13 mouse cellular contexts compared by ENCODE assay signal in genomic region chr17:80252757-80253525, GRCm38 (mm10). TPM values are rescaled to one million over a fixed set of nuclear protein-coding genes. Genes with fewer than 3 reads are reported as not detected.
DNase-seq lines count a peak whose midpoint lies in the region; ATAC-seq and TF ChIP-seq lines count a peak whose summit lies in the region.
"Had no signal": no experiment of that assay in that cellular context is flagged by ENCODE, and none has a peak within 500 bp of the region (broad histone marks: within the 10 kb centered on the region; RNA-seq: fewer than 3 reads in every experiment).

No protein-coding gene starts in this region.

- H3K4me1 ChIP-seq in kidney, embryonic 15.5 days, result peaks cover 8% of the 10 kb centered on the region
- H3K4me1 ChIP-seq in heart, embryonic 16.5 days (ENCODE audit: control insufficient read depth, insufficient read depth, low read length), result peaks cover 5% of the 10 kb centered on the region
- no peaks in the 10 kb centered on the region for H3K4me1 ChIP-seq in hindbrain, postnatal 0 days (ENCODE audit: insufficient read depth, low read length)
- H3K4me1 ChIP-seq: limb, embryonic 13.5 days had no signal

- no peak for TF ChIP-seq CTCF in hindbrain, postnatal 0 days (IDR thresholded peaks at IDR 0.05; ENCODE audit: low read depth)

- ATAC-seq in kidney, embryonic 15.5 days (replicated peaks; ENCODE audit: low FRiP score), result peak; percentile 46; the same call in 1 of the 2 replicates
- ATAC-seq in heart, embryonic 16.5 days (replicated peaks; ENCODE audit: extremely low read depth, insufficient read depth, low FRiP score), result peak; percentile 50; the same call in 1 of the 2 replicates
- peak; percentile 73 for ATAC-seq in megakaryocyte, adult 5-6 weeks (ENCODE audit: poor library complexity, severe bottlenecking)
- no peak for ATAC-seq in hindbrain, postnatal 0 days
- ATAC-seq in inflammation-experienced regulatory T-cells, adult 6 months, result no peak

- no peaks in the 10 kb centered on the region for H3K27me3 ChIP-seq in kidney, embryonic 15.5 days
- no peaks in the 10 kb centered on the region for H3K27me3 ChIP-seq in heart, embryonic 16.5 days (ENCODE audit: control insufficient read depth, insufficient read depth, low read length)
- no peaks in the 10 kb centered on the region for H3K27me3 ChIP-seq in hindbrain, postnatal 0 days (ENCODE audit: insufficient read depth, low read length)
- H3K27me3 ChIP-seq: limb, embryonic 13.5 days had no signal

- H3K36me3 ChIP-seq in kidney, embryonic 15.5 days, result peaks cover 97% of the 10 kb centered on the region
- H3K36me3 ChIP-seq in heart, embryonic 16.5 days (ENCODE audit: control insufficient read depth, insufficient read depth), result peaks cover 51% of the 10 kb centered on the region
- H3K36me3 ChIP-seq in hindbrain, postnatal 0 days (ENCODE audit: insufficient read depth, low read length), result peaks cover 73% of the 10 kb centered on the region

- WGBS in kidney, embryonic 15.5 days, result 48% methylated on average over 13 of the region's 13 CpGs
- 57% methylated on average over 13 of the region's 13 CpGs for WGBS in heart, embryonic 16.5 days
- WGBS in hindbrain, postnatal 0 days, result 79% methylated on average over 13 of the region's 13 CpGs

- peak overlapping the region; percentile 61; the same call in 1 of the 2 replicates for H3K27ac ChIP-seq in kidney, embryonic 15.5 days
- peak overlapping the region; percentile 78 for H3K27ac ChIP-seq in heart, embryonic 16.5 days (ENCODE audit: low read length)
- H3K27ac ChIP-seq in hindbrain, postnatal 0 days, result no peak overlapping the region
- H3K27ac ChIP-seq: forebrain, embryonic 10.5 days; limb, embryonic 13.5 days had no signal

- no peak overlapping the region for H3K9ac ChIP-seq in kidney, embryonic 15.5 days
- H3K9ac ChIP-seq in heart, embryonic 16.5 days (ENCODE audit: low read length), result no peak overlapping the region
- no peak overlapping the region for H3K9ac ChIP-seq in hindbrain, postnatal 0 days (replicated peaks; ENCODE audit: low read length)
- H3K9ac ChIP-seq: limb, embryonic 13.5 days had no signal

- no peak for DNase-seq in kidney, adult 11 months
- DNase-seq in adrenal gland, postnatal 25 days, result peak; percentile 24
- DNase-seq in hindbrain, postnatal 0 days (ENCODE audit: low spot score), result no peak
- no peak for DNase-seq in gastrocnemius, postnatal 10 days
- DNase-seq: right cerebral cortex, postnatal 4 days had no signal

- no peak overlapping the region for H3K4me2 ChIP-seq in kidney, embryonic 15.5 days
- no peak overlapping the region for H3K4me2 ChIP-seq in heart, embryonic 16.5 days (ENCODE audit: low read depth, low read length)
- no peak overlapping the region for H3K4me2 ChIP-seq in hindbrain, postnatal 0 days (ENCODE audit: low read depth, low read length)
- H3K4me2 ChIP-seq: limb, embryonic 13.5 days had no signal

- H3K4me3 ChIP-seq in kidney, embryonic 15.5 days (replicated peaks), result no peak overlapping the region
- no peak overlapping the region for H3K4me3 ChIP-seq in heart, embryonic 16.5 days (ENCODE audit: low read length)
- H3K4me3 ChIP-seq in hindbrain, postnatal 0 days (ENCODE audit: low read length), result no peak overlapping the region
- H3K4me3 ChIP-seq: forebrain, embryonic 10.5 days; limb, embryonic 13.5 days had no signal

- H3K9me3 ChIP-seq in kidney, embryonic 15.5 days (replicated peaks), result no peaks in the 10 kb centered on the region
- H3K9me3 ChIP-seq in heart, embryonic 16.5 days (replicated peaks; ENCODE audit: control insufficient read depth, low read length), result peaks cover 3% of the 10 kb centered on the region; the same call in 1 of the 2 replicates
- H3K9me3 ChIP-seq in hindbrain, postnatal 0 days (ENCODE audit: low read length), result no peaks in the 10 kb centered on the region
- H3K9me3 ChIP-seq: forebrain, embryonic 10.5 days; limb, embryonic 13.5 days had no signal

RNA-seq across cellular contexts. Expression of gene Gemin6, which starts 28.7 kb away (rescaled TPM):
- polyA plus RNA-seq in kidney, embryonic 15.5 days (2015; fragmentation: Nextera tagmentation; extraction: Ambion mirVana), result 41.0 and 45.1 TPM in 2 replicates
- 10.4 and 11.1 TPM in 2 replicates for total RNA-seq in adrenal gland, postnatal 25 days (2021)
- polyA plus RNA-seq in heart, embryonic 16.5 days (2015; fragmentation: Nextera tagmentation; extraction: Ambion mirVana), result 26.3 and 26.8 TPM in 2 replicates
- 13.7 and 21.6 TPM in 2 replicates for total RNA-seq in megakaryocyte, adult 5-6 weeks (2015)
- total RNA-seq in megakaryocyte, adult 5-6 weeks (2017), result 13.4 and 16.2 TPM in 2 replicates
- 2.1 and 3.3 TPM in 2 replicates for total RNA-seq in hindbrain, postnatal 0 days (2014; rRNA removed)
- 17.9 and 19.1 TPM in 2 replicates for polyA plus RNA-seq in hindbrain, postnatal 0 days (2015; fragmentation: Nextera tagmentation; extraction: Ambion mirVana)
- 1 to 10 TPM; 5.6 to 6.1 TPM for total RNA-seq in gastrocnemius, postnatal 10 days (2021)
- polyA plus RNA-seq in inflammation-experienced regulatory T-cells, adult 6 months (2017; shearing (Covaris generic)), result 10 to 100 TPM; 12.7 to 17.5 (median 12.8) TPM

RNA-seq across cellular contexts. Expression of gene Morn2, which starts 37.1 kb away (rescaled TPM):
- 34.6 and 35.7 TPM in 2 replicates for polyA plus RNA-seq in kidney, embryonic 15.5 days (2015; fragmentation: Nextera tagmentation; extraction: Ambion mirVana)
- total RNA-seq in adrenal gland, postnatal 25 days (2021), result 10.7 and 12.7 TPM in 2 replicates
- 25.7 and 27.5 TPM in 2 replicates for polyA plus RNA-seq in heart, embryonic 16.5 days (2015; fragmentation: Nextera tagmentation; extraction: Ambion mirVana)
- total RNA-seq in megakaryocyte, adult 5-6 weeks (2015), result 1.6 and 7.1 TPM in 2 replicates
- total RNA-seq in megakaryocyte, adult 5-6 weeks (2017), result 0.77 and 1.4 TPM in 2 replicates
- total RNA-seq in hindbrain, postnatal 0 days (2014; rRNA removed), result 13.4 and 17.1 TPM in 2 replicates
- 54.5 and 56.3 TPM in 2 replicates for polyA plus RNA-seq in hindbrain, postnatal 0 days (2015; fragmentation: Nextera tagmentation; extraction: Ambion mirVana)
- 1 to 10 TPM; 2.9 to 5.0 TPM for total RNA-seq in gastrocnemius, postnatal 10 days (2021)
- polyA plus RNA-seq in inflammation-experienced regulatory T-cells, adult 6 months (2017; shearing (Covaris generic)), result 1 to 10 TPM; 1.1 to 3.8 (median 2.1) TPM

RNA-seq across cellular contexts. Expression of gene Dhx57, which starts 37.3 kb away (rescaled TPM):
- 15.0 and 16.6 TPM in 2 replicates for polyA plus RNA-seq in kidney, embryonic 15.5 days (2015; fragmentation: Nextera tagmentation; extraction: Ambion mirVana)
- 13.5 and 17.8 TPM in 2 replicates for total RNA-seq in adrenal gland, postnatal 25 days (2021)
- 8.6 and 8.9 TPM in 2 replicates for polyA plus RNA-seq in heart, embryonic 16.5 days (2015; fragmentation: Nextera tagmentation; extraction: Ambion mirVana)
- 12.2 TPM in 2 replicates for total RNA-seq in megakaryocyte, adult 5-6 weeks (2015)
- 18.2 and 20.9 TPM in 2 replicates for total RNA-seq in megakaryocyte, adult 5-6 weeks (2017)
- 51.2 and 54.3 TPM in 2 replicates for total RNA-seq in hindbrain, postnatal 0 days (2014; rRNA removed)
- polyA plus RNA-seq in hindbrain, postnatal 0 days (2015; fragmentation: Nextera tagmentation; extraction: Ambion mirVana), result 30.0 and 31.5 TPM in 2 replicates
- 10 to 100 TPM in 1 of 2 experiments, 1 to 10 TPM in 1; 8.4 to 11.7 TPM for total RNA-seq in gastrocnemius, postnatal 10 days (2021)
- polyA plus RNA-seq in inflammation-experienced regulatory T-cells, adult 6 months (2017; shearing (Covaris generic)), result 10 to 100 TPM in 1 of 3 experiments, 1 to 10 TPM in 2; 7.1 to 10.5 (median 7.7) TPM

RNA-seq across cellular contexts. Expression of gene Ttc39d, which starts 45.7 kb away (rescaled TPM):
- polyA plus RNA-seq in kidney, embryonic 15.5 days (2015; fragmentation: Nextera tagmentation; extraction: Ambion mirVana), result 0.16 TPM in 1 of 2 replicates, not detected in the other
- total RNA-seq in adrenal gland, postnatal 25 days (2021), result 0.24 TPM in 1 of 2 replicates, not detected in the other
- polyA plus RNA-seq in heart, embryonic 16.5 days (2015; fragmentation: Nextera tagmentation; extraction: Ambion mirVana), result 0.25 TPM in 1 of 2 replicates, not detected in the other
- not detected in 2 replicates for total RNA-seq in megakaryocyte, adult 5-6 weeks (2015)
- total RNA-seq in megakaryocyte, adult 5-6 weeks (2017), result 0.15 TPM in 1 of 2 replicates, not detected in the other
- not detected in 2 replicates for total RNA-seq in hindbrain, postnatal 0 days (2014; rRNA removed)
- 0.09 TPM in 1 of 2 replicates, not detected in the other for polyA plus RNA-seq in hindbrain, postnatal 0 days (2015; fragmentation: Nextera tagmentation; extraction: Ambion mirVana)
- total RNA-seq in gastrocnemius, postnatal 10 days (2021), result not detected
- polyA plus RNA-seq in inflammation-experienced regulatory T-cells, adult 6 months (2017; shearing (Covaris generic)), result not detected
- polyA plus RNA-seq: intestine, embryonic 14.5 days; neural tube, embryonic 11.5 days had no signal

RNA-seq across cellular contexts. Expression of gene Srsf7, which starts 45.8 kb away (rescaled TPM):
- polyA plus RNA-seq in kidney, embryonic 15.5 days (2015; fragmentation: Nextera tagmentation; extraction: Ambion mirVana), result 622 and 668 TPM in 2 replicates
- total RNA-seq in adrenal gland, postnatal 25 days (2021), result 119 and 126 TPM in 2 replicates
- 291 and 311 TPM in 2 replicates for polyA plus RNA-seq in heart, embryonic 16.5 days (2015; fragmentation: Nextera tagmentation; extraction: Ambion mirVana)
- 288 and 324 TPM in 2 replicates for total RNA-seq in megakaryocyte, adult 5-6 weeks (2015)
- 271 and 290 TPM in 2 replicates for total RNA-seq in megakaryocyte, adult 5-6 weeks (2017)
- 111 and 129 TPM in 2 replicates for total RNA-seq in hindbrain, postnatal 0 days (2014; rRNA removed)
- polyA plus RNA-seq in hindbrain, postnatal 0 days (2015; fragmentation: Nextera tagmentation; extraction: Ambion mirVana), result 227 and 240 TPM in 2 replicates
- 10 to 100 TPM; 46.8 to 59.0 TPM for total RNA-seq in gastrocnemius, postnatal 10 days (2021)
- polyA plus RNA-seq in inflammation-experienced regulatory T-cells, adult 6 months (2017; shearing (Covaris generic)), result 100 to 1,000 TPM; 539 to 598 (median 556) TPM

Comparison
In these comparisons a context has a peak if more than half of its experiments do, and no peak if none do; other contexts are left out.
1. ATAC-seq: peak in kidney, embryonic 15.5 days (single experiment), heart, embryonic 16.5 days (single experiment) and megakaryocyte, adult 5-6 weeks (single experiment); none in hindbrain, postnatal 0 days (single experiment) and inflammation-experienced regulatory T-cells, adult 6 months (single experiment).